Mouse (Mus musculus) right cerebral cortex, adult 2 months (tissue): Measurements from ENCODE around the gene Ffar1.

Source experiments
- DNase-seq, 2 experiments: peaks; one replicate each; pipeline ENCODE4 v3.0.0; 2021 to 2022; ENCODE audit warnings: low spot score in 2 of 2

Ffar1 gene

DNA sequence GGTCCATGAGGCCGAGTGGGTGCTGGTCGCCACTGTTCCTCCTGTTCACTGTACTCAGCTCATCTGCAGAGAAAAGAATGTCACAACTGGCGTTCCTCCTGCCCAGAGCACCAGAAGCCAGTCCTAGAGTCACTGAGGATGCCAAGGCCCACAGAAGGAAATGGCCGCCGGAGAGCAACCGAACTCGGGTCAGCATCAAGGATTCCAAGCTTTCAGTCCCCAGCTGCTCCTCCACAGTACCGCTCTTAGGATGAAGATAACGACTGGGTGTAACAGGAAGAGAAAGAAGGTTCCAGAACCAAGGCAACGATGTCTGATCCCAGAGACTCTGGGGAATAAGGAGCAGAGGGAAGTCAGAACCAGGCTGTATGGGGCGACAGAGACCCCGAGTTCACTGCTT is at the start of gene Ffar1:
Gene Ffar1 (minus strand): TSS at position 101 of the 400 bp plus-strand sequence.
- no peak for DNase-seq

DNA sequence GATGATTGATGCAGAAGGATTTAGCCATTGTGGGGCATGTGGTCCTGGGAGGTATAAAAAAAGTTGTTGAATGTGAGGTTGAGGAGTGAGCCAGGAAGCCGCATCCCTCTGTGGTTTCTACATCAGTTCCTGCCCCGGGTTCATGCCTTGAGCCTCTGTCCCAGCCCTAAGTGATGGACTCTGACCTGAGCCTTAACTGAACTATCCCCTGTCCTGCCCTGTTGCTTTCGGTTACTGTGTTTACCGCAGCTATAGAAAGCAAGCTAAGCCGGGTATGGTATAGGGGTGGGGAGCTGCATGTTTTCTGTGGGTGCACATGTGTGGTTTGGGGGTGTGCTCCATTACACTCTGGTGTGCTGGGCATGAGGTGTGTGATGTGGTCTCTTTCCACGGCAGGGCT is 48.4 kb upstream of the Ffar1 start:
- DNase-seq, result no peak

DNA sequence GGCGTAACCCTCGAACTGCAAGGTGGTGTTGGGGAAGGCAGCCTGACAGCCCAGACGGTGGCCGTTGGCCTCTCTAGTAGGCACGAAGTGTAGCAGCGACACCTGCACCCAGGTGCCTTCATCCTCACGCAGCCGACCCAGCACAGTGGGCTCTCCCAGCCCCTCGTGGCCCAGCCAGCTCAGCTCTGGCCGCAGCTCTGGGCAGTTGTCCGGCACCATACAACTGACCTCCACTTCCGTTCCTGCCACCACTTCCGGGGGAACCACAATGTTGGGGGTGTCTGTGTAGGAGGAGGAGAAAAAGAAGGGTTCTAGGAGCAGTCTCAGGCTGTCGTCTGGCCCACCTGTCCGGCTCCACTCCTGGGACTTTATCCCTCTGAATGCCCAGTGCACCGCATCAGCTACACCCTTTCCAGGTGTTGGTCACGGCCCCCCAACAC is 47.6 kb upstream of the Ffar1 start:
- no peak for DNase-seq

DNA sequence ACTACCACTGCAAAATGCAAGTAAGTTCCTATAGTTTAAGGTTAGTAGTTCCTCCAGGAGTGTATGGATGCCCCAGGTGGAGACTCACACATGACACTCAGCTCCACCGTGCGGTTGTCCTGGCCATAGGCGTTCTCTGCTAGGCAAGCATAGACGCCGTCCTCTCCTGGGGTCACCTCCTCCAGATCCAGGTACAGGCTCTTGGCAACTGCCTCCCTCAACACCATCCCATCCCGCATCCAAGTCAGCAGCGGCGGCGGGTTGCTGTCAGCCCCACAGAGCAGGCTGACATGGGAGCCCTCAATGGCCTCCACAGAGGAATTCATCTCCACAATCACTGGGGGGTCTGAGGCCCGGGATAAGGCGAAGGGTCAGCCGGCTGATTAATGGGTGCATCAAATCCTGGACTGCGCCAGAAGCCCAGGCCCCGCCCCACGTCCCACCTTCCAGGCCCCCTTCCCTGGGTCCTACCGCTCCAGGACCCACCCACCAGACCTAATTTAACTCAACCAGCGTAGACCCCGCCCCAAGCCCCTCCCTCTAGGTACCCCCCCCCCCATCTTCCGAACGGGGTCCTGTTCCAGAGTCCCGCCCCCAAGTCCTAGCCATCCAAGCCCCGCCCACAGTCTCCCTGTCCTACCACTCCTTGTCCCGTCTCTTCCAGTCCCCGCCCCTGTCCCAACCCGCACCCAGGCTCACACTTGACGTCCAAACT is 47.1 kb upstream of the Ffar1 start:
- DNase-seq, result no peak

DNA sequence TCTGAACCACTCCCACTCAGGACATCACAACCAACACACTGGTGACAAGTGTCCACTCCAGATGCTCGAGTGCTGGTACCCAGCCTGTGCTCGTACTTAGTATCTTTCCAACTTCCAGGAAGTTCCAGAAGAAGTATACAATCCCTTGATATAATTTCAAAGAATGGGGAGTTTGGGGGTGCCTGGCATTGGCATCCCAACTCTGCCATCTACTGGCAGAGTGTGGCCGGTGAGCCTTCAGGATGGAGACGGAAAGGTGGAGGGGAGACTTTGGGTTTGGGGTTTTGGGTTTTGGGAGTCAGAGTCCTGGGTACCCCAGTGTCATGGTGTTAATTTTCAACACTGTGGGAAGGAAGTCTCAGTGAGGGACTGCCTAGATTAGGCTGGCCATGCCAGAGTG is 42.7 kb upstream of the Ffar1 start:
- DNase-seq, result peak; percentile 21 to 40

DNA sequence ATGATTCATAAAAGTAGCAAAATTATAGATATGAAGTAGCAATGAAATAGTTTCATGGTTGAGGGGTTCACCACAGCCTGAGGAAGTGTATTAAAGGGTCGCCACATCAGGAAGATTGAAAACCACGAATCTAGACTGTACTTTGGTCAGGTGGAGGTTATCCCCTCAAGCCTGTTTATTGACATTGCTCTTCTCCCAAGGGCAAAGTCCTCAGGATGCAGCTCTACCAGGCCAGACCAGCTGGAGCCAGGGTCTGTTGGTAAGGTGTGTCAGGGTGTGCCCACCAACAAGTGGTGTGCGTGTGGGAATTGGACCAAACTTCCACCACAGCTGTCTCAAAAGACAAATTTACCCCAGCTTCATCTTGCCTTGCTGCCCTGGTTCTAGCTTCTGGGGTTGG is 33.9 kb upstream of the Ffar1 start:
- DNase-seq, result no peak

DNA sequence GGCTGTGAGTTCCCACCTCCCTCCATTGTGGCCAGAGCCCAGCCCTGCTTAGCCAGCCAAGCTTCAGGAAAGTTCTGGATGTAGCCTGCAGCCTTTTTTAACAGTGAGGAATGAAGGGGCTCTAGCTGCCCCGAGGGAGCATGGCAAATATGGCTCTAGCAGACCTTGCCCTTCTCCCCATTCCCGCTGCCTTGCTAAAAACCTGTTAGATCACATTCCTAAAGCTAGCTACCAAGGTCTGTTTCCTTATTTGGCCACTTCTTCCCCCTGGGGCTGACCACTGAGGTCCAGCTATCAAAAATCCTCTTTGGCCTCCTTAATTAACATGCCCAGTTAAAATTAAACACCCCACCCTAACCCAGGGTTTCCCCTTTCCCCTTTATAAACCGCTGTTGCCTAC is 31.2 kb upstream of the Ffar1 start:
- no peak for DNase-seq

DNA sequence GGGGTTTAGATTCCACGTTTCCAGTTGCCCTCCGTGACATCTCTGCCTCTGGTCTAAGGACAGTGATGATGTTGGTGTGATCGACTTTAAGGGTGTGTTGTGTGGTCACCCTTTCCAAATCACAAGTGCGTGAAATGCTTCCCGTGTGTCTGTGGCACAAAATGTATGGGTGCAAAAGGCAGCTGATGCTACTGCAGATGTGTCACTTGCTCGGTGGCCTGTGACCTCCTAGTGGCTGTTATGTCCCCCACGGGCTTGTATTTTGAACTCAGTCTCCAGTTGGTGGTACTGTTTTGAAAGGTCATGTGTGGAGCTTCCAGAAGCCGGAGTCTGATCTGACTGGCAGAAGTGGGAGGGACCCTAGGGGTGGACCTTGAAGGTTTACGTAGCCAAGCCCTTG is 30.4 kb upstream of the Ffar1 start:
- no peak for DNase-seq

DNA sequence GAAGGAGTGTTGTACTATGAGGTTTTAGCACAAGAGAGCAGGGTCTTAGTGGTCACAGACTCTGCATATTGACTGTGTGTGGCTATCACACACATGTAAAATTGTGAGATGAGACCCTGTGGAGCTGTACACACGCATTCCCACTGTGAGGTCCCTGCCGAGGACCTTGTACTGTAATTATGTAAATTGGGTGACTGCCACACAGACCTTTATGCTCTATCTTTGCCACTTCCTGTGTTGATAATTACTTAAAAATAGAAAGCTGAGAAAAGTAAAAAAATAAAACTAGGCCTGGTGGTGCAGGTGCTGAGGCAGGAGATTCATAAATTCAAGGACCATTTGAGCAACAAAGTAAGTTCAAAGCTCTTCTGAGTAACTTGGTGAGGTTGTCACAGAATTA is 29.3 kb upstream of the Ffar1 start:
- DNase-seq, result no peak

DNA sequence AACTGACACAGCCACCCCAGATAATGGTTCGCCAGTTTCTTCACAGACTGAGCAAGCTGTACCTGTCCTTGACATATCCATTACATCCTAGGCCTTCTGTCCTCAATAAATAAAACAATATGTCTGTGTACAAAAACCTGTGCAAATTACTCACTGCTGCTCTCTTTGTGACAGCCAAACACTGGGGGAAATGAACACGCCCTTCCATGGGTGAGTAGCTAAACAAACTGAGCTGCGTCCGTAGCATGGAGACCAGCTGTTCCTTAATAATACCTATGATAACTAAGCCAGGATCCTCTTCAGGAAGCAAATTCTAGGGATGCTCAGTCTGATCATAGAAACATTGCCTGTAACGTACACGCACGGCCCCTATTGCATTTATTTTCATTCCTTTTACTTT is 27.4 kb upstream of the Ffar1 start:
- DNase-seq, result no peak

DNA sequence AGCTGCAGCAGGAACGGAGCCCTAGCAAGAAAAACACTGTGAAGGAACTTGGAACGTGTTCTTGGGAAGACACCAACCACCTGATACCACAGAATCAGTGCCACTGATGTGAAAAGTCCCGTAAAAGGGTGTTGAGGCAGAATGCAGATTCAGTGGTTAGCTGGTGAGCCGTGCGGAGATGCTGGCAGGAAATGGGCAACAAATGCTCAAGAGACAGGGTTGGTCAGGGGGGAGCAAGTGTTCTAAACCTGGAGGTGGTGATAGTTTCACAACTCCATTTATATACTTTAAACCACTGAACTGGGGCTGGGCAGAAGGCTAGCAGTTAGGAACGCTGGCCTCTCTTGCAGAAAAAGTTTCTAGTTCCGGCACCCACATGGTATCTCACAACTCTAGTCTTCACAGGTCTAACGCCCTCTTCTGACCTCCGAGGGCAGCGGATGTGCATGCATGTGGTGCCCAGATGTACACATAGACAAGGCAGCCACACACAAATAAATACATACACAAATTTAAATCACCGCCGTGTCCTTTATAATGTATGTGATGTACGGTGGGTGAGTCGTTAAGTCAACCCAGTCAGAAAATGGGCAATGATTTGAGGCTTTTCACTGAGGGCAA is 26.3 kb upstream of the Ffar1 start:
- no peak for DNase-seq

DNA sequence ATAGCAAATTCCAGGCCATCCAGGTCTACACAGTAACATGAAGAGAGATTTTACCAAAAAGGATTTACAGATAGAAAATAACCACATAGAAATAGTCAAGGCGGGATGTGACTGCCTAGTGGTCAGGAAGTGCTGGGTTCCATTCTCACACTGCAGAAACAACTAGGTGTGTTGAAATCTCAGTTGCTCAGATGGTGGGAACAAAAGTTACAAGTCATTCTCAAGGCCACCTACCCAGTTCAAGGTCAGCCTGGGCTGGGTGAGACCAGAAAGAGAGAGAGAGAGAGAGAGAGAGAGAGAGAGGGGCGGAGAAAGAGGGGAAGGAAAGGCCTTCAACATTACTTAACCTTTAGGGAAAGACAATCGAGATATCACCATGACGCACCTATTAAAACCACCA is 25.5 kb upstream of the Ffar1 start:
- no peak for DNase-seq

DNA sequence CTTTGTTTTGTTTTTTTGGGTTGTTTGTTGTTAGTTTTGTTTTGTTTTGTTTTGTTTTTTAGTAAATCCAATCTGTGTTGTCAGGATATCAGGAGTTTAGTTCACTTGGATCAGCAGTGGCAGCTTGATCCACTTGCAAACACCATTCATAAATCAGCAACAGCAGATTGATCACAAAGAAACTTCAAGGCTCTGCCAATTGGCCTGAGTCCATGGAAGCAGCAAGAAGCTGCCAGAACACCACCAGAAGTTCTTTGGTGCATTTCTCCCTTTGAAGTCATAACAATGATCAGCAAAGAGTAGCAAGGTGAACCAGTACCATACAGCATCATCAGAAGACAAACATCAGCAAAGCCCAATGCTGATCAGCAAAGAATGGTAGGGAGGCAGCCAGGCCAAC is 22.7 kb upstream of the Ffar1 start:
- DNase-seq, result no peak

DNA sequence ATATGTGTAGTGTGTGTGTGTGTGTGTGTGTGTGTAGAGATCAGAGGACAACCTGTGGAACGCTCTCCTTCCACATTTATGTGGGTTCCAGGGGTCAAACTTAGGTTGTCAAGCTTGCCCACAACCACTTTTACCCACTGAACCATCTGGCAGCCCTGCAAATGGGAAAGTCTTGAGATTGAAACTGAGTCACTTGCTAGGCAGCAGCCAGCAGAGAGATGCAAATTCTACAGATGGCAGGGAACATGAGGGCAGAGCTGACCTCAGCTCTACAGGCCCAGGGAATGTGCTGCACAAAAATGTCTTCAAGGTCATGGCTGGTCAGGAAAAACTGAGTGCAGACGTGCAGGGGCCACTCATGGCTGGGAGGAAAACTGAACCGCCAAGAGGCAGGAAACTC is 20.0 kb upstream of the Ffar1 start:
- no peak for DNase-seq

DNA sequence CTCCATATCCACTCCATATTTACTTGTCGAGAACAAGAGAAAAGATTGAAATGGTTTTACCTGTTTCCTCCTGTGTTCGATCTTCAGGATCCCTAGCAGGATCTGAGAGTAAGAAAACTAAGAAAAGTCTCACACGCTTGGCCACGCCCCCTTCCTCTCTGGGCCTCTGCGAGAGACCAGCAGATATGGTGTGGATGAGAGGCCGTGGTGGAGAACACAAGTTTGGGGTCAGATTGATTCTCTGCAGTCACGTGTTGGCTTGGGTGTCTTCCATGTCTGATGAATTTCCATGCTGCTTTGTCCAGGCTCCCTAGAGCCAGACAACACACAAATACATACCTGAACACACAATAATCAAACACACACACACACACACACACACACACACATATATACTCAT is 18.8 kb upstream of the Ffar1 start, which contains the start of gene Cd22:
Gene Cd22 (minus strand): TSS at position 167 of the 400 bp plus-strand sequence.
- DNase-seq, result no peak

DNA sequence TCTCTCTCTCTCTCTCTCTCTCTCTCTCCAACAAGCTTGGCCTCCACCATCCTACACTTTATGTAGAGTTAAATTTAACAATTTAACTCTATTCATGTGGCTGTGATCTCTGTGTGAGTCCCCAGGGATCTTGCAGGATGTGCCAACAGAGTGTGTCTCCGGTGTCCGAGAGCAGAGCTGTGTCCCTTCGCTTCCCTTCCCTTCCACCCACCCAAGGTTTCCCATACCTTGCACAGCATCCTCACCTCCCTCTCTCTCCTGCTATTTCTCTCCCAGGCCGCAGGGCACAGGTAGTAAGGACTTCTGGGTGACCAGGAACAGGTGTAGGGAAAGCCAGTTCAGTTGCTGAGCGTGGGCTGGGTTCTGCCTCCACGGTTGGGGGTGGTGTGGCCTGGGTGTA is 17.6 kb upstream of the Ffar1 start:
- no peak for DNase-seq

DNA sequence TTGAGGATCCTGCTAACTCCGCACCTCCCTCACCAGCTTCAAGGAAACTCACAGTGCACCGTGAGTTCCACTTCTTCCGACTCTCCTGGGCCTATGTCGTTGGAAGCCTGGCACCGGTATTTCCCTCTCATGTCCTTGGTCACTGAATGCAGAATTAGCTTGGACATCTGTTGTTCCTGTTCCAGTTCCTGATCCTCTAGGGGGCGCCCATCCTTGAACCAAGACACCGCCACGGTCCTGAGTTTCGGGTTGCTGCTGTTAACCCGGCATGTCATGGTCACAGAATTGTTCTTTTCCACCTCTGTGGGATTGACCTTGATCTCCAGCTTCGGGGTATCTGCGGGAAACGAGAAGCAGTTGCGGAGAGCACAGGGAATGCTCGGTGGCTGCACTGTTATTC is 11.7 kb upstream of the Ffar1 start:
- DNase-seq, result peak; percentile 68 to 73

DNA sequence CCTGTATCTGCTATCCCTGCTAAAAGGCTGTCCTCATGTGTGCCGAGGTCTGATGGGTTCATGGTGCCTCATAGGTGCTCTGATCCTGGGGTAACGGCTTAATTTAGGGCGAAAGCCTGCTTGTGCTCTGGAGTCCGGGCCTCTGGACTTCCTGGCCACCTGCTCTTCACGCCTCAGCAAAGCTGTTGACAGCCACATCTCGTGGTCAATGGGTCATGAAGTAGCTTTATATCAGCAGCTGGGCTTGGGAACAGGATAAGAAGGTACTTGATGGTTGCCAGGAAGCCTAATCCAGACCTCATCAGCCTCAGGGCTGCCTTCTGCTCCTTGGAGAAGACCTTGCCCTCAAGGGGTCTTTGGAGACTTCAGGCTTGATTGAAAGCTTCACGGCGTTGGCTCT is 2.0 kb upstream of the Ffar1 start:
- DNase-seq, result no peak

DNA sequence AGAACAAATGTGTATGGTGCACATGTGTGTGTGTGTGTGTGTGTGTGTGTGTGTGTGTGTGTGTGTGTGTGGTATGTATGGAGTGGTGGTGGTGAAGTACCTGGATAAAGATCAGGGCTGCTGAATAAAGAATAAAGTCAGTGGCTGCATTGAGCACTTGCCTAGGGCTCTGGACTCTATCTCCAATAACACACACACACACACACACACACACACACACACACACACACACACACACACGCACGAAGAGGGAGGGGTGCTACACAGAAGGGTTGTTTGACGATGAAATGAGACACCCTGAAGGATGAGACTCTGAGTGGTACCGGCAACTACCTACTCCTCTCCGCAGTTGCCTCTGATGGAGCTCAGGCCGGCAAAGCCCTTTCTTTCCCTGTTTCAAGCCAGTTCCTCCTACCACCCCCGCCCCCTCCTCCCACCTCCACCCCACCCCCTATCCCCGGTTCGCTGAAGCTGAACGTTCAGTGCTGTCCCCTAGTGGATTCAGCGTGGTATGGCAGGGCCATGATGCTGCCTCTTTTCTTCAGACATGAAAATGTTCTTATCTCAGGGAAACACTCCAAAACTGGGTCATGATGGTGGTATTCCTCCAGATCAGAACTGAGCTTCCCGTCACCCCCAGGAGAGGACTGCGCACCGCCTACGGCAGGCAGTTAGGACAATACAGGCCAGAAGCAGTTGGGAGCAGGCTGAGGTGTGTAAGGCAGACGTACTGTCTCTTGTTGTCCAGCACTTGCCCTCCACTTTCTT is 1.5 kb downstream of the Ffar1 start:
- DNase-seq, result peak; percentile 58 to 65

DNA sequence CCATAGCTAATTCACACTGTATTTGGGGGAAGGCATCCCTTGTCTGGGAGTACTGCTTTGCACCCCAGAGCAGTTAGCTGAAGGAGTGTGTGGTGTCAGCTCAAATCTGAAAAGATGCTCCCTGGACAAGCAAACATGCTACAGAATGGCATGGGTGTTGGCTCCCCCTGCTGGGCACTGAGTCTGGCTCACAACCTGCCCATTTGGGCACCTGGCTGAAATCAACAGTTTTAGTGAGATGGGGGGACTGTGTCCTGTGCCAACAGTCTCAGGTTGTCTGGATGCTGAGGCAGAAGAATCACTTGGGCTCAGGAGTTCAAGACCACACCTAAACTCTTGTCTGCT is 2.1 kb downstream of the Ffar1 start:
- DNase-seq, result peak; percentile 83 to 84

DNA sequence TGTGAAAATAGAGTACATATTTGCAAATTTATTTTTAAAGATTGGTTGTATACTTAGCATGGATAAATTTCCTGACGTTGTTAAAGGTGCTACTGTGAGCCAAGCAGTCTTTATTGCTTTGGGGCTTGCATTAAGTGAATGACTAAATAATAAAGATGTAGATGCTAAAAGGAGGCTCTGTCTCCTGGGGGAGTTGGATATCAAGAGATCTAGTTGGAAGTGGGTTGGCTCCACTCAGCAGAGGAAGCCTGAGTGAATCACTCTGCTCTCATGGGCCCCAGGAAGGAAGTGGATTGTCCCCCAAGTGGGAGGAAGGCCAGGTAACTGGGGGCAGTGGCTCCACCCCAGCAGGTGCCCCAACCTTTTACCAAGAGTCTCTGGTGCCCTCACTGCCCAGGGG is 3.6 kb downstream of the Ffar1 start:
- DNase-seq, result no peak

DNA sequence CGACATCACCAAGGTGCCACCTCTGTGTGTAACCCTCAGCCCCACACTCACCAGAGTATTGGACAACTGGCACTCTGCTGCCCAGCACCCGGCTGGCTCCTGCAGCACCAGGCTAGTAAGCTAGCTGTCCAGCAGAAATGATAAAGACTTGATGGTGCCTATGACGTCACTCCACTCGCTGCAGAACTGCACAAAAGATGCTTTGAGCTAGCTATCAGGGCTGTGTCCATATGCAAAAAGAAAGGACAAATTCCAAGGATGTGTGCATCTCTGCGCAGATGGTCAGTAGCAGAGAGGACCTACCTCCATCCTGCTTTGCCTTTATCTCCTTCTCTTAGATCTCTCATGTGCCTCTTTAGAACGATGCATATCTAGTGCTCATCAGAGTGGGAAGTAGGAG is 5.3 kb downstream of the Ffar1 start, which contains the start of gene Ffar3:
Gene Ffar3 (minus strand): TSS at position 101 of the 400 bp plus-strand sequence.
- no peak for DNase-seq

DNA sequence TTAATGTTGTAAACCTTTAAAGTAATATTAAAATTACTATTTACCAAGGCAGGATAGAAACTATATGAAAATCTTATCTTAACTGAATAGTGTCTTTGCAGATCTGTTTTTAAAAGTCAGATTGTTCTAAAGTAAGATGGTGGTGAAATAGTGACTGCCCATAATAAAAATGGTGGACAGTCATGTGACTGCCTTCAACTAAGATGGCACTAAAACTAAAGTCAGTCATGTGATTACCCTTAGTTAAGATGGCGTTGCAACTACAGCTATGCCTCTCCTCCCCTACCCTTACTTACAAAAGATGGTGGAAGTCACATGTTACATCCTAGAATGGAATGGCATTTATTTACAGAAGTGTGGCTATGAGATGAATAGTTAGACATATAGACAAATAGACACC is 9.9 kb downstream of the Ffar1 start:
- DNase-seq, result no peak
